8 mouse cellular contexts compared by ENCODE assay signal in genomic region chr12:59132940-59133339, GRCm38 (mm10). TPM values are rescaled to one million over a fixed set of nuclear protein-coding genes. Genes with fewer than 3 reads are reported as not detected.
A peak's percentile ranks its signal among the peaks of the same experiment; 100 is the strongest.
DNase-seq lines count a peak whose midpoint lies in the region; ATAC-seq lines count a peak whose summit lies in the region.

No protein-coding gene starts in this region.

- H3K9ac ChIP-seq in forebrain, embryonic 14.5 days (ENCODE audit: low read length) = 0 out of 2 replicates have a peak overlapping the region, but pooled peaks have one; percentile 4
- H3K9ac ChIP-seq in forebrain, embryonic 11.5 days (ENCODE audit: low read length) = no peak overlapping the region
- no peak overlapping the region for H3K9ac ChIP-seq in limb, embryonic 13.5 days

- no peaks in the 10 kb centered on the region for H3K36me3 ChIP-seq in forebrain, embryonic 14.5 days (ENCODE audit: control insufficient read depth, insufficient read depth, low read length)
- H3K36me3 ChIP-seq in forebrain, embryonic 11.5 days (ENCODE audit: control insufficient read depth, insufficient read depth, low read length) = no peaks in the 10 kb centered on the region
- H3K36me3 ChIP-seq in embryonic facial prominence, embryonic 10.5 days (replicated peaks) = peaks cover 36% of the 10 kb centered on the region
- H3K36me3 ChIP-seq in limb, embryonic 13.5 days = peaks cover 14% of the 10 kb centered on the region

- H3K4me1 ChIP-seq in forebrain, embryonic 14.5 days (ENCODE audit: control insufficient read depth, insufficient read depth, low read length) = peaks cover 11% of the 10 kb centered on the region
- peaks cover 7% of the 10 kb centered on the region for H3K4me1 ChIP-seq in forebrain, embryonic 11.5 days (replicated peaks; ENCODE audit: control insufficient read depth, insufficient read depth, low read length)
- peaks cover 28% of the 10 kb centered on the region for H3K4me1 ChIP-seq in embryonic facial prominence, embryonic 10.5 days
- peaks cover 19% of the 10 kb centered on the region for H3K4me1 ChIP-seq in limb, embryonic 13.5 days

- H3K4me3 ChIP-seq in forebrain, embryonic 14.5 days (ENCODE audit: low read depth, low read length) = no peak overlapping the region
- no peak overlapping the region for H3K4me3 ChIP-seq in forebrain, embryonic 11.5 days (ENCODE audit: low read depth, low read length)
- peak overlapping the region; percentile 83 for H3K4me3 ChIP-seq in embryonic facial prominence, embryonic 10.5 days
- H3K4me3 ChIP-seq in limb, embryonic 13.5 days = no peak overlapping the region

- ATAC-seq in forebrain, embryonic 14.5 days = no peak
- no peak for ATAC-seq in forebrain, embryonic 11.5 days (replicated peaks; ENCODE audit: low FRiP score)
- ATAC-seq in limb, embryonic 13.5 days (ENCODE audit: low FRiP score, low read depth) = no peak

- no peak for DNase-seq in forebrain, embryonic 14.5 days (ENCODE audit: low spot score)
- no peak for DNase-seq in forebrain, embryonic 11.5 days (ENCODE audit: low spot score)
- DNase-seq in A20 (ENCODE audit: low read depth, low spot score) = peak; percentile 62
- DNase-seq in embryonic facial prominence, embryonic 10.5 days (ENCODE audit: low spot score) = no peak
- DNase-seq in layer of hippocampus, adult 11-12 months (ENCODE audit: low spot score) = no peak
- DNase-seq in frontal cortex, postnatal 10 days (ENCODE audit: low spot score in 2 of 2) = no peak
- DNase-seq in ovary, postnatal 36 days (ENCODE audit: low spot score) = no peak

- H3K4me2 ChIP-seq in forebrain, embryonic 14.5 days (ENCODE audit: low read length) = peak overlapping the region; percentile 71; the same call in 1 of the 2 replicates
- no peak overlapping the region for H3K4me2 ChIP-seq in forebrain, embryonic 11.5 days (ENCODE audit: low read depth, low read length, severe bottlenecking)
- H3K4me2 ChIP-seq in limb, embryonic 13.5 days (replicated peaks) = peak overlapping the region; percentile 81

- H3K9me3 ChIP-seq in forebrain, embryonic 14.5 days (replicated peaks; ENCODE audit: control insufficient read depth, low read length) = no peaks in the 10 kb centered on the region
- H3K9me3 ChIP-seq in forebrain, embryonic 11.5 days (ENCODE audit: control insufficient read depth, low read length) = no peaks in the 10 kb centered on the region
- H3K9me3 ChIP-seq in embryonic facial prominence, embryonic 10.5 days = no peaks in the 10 kb centered on the region
- H3K9me3 ChIP-seq in limb, embryonic 13.5 days = no peaks in the 10 kb centered on the region

- WGBS in forebrain, embryonic 14.5 days = 84% methylated on average over 7 of the region's 7 CpGs
- 82% methylated on average over 7 of the region's 7 CpGs for WGBS in forebrain, embryonic 11.5 days
- 81% methylated on average over 7 of the region's 7 CpGs for WGBS in embryonic facial prominence, embryonic 10.5 days
- 88% methylated on average over 7 of the region's 7 CpGs for WGBS in limb, embryonic 13.5 days

- no peak overlapping the region for H3K27ac ChIP-seq in forebrain, embryonic 14.5 days (ENCODE audit: low read depth, low read length)
- no peak overlapping the region for H3K27ac ChIP-seq in forebrain, embryonic 11.5 days (ENCODE audit: low read depth, low read length)
- no peak overlapping the region for H3K27ac ChIP-seq in embryonic facial prominence, embryonic 10.5 days (replicated peaks)
- H3K27ac ChIP-seq in limb, embryonic 13.5 days = no peak overlapping the region

- H3K27me3 ChIP-seq in forebrain, embryonic 14.5 days (replicated peaks; ENCODE audit: control insufficient read depth, insufficient read depth, low read length) = no peaks in the 10 kb centered on the region
- H3K27me3 ChIP-seq in forebrain, embryonic 11.5 days (ENCODE audit: control insufficient read depth, insufficient read depth, low read length) = no peaks in the 10 kb centered on the region
- no peaks in the 10 kb centered on the region for H3K27me3 ChIP-seq in embryonic facial prominence, embryonic 10.5 days (replicated peaks; ENCODE audit: low read depth, poor library complexity, severe bottlenecking)
- H3K27me3 ChIP-seq in limb, embryonic 13.5 days = no peaks in the 10 kb centered on the region

RNA-seq across cellular contexts. Expression of gene Mia2, which starts 37.3 kb away (rescaled TPM):
- 32.3 and 33.8 TPM in 2 replicates for polyA plus RNA-seq in forebrain, embryonic 14.5 days (2014; fragmentation: Nextera tagmentation; extraction: Ambion mirVana)
- polyA plus RNA-seq in forebrain, embryonic 11.5 days (2014; fragmentation: Nextera tagmentation; extraction: Ambion mirVana) = 50.6 and 55.2 TPM in 2 replicates
- 45.2 and 47.0 TPM in 2 replicates for polyA plus RNA-seq in embryonic facial prominence, embryonic 10.5 days (2016; fragmentation: Nextera tagmentation; extraction: Ambion mirVana)
- 63.2 TPM in 2 replicates for polyA plus RNA-seq in limb, embryonic 13.5 days (2015; fragmentation: Nextera tagmentation; extraction: Ambion mirVana)
